Mouse (Mus musculus): ENCODE measurements around the gene Fcamr. TPM values are rescaled to one million over a fixed set of nuclear protein-coding genes. Genes with fewer than 3 reads are reported as not detected.
A peak's percentile ranks its signal among the peaks of the same experiment; 100 is the strongest.

The Fcamr gene
- under 1 TPM in 1 of 2 experiments, not detected in 1; 0.16 TPM for total RNA-seq (2021)
- long read RNA-seq, experiment 1 = 0 reads
- long read RNA-seq, experiment 2 = 0 reads

GRCm38 (mm10) chr1:130800602-130801001 lies at the start of gene Fcamr:
Fcamr (plus strand) TSS chr1:130800902.
- DNase-seq (ENCODE audit: low spot score in 2 of 2) = no peak

DNA sequence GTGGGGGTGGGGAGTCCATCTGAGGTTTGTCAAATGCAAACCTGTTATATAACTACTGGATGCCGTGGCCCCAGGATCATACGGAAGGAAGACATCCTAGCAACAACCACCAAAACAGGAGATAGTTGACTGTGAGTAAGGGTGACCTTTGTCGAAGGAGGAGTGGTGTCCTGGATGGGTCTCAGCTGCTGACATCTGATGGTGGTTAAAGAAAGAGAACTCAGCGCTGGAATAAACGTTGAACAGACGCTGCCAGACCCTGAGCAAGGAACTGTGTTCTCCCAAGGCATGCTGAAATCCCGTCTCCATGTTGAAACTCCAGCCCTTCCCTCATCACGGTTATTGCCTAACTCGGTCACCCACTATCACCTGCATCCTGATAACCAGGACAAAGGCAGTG lies 41.0 kb upstream of the Fcamr start:
- no peak for DNase-seq (ENCODE audit: low spot score in 2 of 2)

- DNase-seq (ENCODE audit: low spot score in 2 of 2) = no peak
Observed at GRCm38 (mm10) chr1:130761597-130761996, 39.1 kb upstream of the Fcamr start.

DNA sequence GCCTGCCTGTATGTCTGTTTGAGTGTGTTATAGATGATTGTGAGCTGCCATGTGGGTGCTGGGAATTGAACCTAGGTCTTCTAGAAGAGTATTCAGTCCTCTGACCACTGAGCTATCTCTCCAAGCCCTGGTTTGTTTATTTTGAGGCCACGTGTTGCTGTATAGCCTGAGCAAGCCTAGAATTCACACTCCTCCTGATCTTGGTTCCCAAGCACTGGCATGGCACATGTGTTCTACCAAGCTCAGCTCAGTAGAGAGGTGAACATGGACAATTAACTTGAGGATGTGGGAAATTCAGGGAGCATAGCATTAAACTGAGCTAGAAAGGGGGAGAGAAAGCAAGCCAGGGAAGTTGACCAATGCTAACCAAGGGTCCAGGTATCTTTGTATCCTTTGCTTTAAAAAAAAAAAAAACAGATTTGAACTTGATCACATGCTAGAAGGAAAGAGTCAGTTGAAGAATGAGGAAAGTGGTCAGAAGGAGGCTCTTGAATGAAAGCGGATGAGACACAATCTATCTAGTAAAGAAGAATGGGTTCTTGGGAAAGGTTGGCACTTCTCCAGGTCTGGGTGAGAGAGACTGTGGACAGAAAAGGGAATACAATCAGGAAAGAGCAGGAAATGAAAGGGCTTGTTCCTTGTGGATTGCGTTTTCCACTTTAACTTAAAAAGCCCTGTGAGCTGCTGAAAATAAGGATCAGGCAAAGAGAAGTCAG lies 38.5 kb upstream of the Fcamr start:
- DNase-seq (ENCODE audit: low spot score in 2 of 2) = no peak

- DNase-seq (ENCODE audit: low spot score in 2 of 2) = no peak
Observed at GRCm38 (mm10) chr1:130764027-130764461, 36.7 kb upstream of the Fcamr start.

DNA sequence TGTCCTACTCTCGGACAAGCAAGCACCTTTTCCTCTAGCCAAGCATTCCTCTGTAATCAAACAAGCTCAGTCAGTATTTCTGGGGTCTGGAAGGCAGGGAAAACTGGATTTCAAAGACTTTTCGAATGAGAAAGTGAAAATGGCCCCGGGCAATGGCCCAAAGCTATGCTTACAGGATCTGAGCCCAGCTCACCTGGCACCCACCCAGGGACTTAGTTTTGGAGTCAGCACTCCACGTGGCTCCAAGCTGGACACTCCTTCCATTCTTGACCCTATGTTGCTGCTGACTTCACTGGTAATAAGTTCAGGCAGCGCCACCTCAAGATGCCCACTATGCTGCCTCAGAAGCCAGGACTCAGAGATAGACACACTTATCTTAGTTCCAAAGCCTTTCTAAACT lies 33.6 kb upstream of the Fcamr start:
- DNase-seq (ENCODE audit: low spot score in 2 of 2) = no peak

DNA sequence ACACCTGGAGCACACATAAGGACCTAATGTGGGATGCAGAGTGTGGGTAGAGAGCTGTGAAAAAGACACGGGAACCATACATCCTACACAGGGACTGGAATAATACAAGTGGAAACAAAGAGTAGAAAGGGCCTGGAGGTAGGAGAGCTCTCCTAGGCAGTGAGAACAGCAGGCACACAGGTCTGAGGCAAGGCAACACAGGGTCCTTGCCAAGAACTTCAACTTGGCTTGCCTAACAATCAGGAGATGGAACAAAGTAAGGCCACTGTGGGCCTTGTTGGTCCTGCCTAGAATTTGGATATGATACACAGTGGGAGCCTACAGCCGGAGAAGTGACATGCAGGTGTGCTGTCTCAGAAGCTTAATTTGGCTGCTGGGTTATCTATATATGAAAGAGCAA lies 30.8 kb upstream of the Fcamr start:
- no peak for DNase-seq (ENCODE audit: low spot score in 2 of 2)

DNA sequence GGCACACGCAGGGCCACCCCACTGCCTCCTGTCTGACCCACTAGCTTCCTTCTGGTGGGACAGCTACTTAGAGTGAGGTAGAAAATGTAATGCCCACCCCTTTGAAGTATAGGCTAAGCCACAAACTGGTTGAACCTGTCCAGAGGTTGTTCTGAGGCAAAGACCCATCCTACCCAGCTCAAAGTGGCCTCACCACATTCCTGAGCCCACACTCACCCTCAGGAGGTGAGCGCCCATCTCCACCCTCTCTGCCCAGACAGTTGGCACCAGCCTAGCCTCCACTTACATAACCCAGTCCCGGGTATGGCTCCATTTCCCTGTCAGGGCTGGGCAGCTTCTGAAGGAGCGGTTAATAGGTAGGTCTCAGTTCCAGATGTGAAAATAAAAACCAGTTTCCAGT lies 30.2 kb upstream of the Fcamr start:
- DNase-seq (ENCODE audit: low spot score in 2 of 2) = no peak

GRCm38 (mm10) chr1:130770981-130771494 lies 29.7 kb upstream of the Fcamr start:
- DNase-seq (ENCODE audit: low spot score in 2 of 2) = no peak

- DNase-seq (ENCODE audit: low spot score in 2 of 2) = no peak
Observed at GRCm38 (mm10) chr1:130775234-130775633, 25.5 kb upstream of the Fcamr start.

DNA sequence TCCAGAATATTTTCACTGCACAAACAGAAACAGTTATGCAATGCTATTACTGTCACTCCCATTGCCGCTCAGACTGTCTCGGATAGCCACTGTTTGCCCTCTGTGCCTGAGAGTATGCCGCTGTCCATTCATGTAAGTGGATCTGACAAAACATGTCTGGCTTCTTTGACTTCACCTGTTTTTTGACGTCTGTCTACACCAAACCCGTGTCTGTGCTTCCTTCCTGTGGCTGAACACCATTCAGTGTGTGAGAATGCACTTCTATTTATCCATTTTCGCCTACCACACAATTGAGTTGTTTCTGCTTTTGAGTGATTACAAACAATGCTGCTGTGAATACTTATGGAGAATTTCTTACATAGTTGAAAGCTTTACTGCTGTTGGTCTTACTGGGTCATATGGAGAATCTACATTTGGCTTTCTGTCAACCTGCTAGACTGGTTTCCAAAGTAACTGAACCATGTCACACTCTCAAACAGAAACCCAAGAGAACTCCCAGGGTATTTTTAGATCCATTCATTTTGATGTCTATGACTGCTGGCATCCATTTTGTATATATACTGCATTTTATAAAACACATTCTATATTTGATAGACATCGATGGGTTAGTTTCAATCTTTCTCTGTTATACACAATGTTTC lies 24.9 kb upstream of the Fcamr start:
- no peak for DNase-seq (ENCODE audit: low spot score in 2 of 2)

GRCm38 (mm10) chr1:130776645-130777044 lies 24.1 kb upstream of the Fcamr start:
- no peak for DNase-seq (ENCODE audit: low spot score in 2 of 2)

- DNase-seq (ENCODE audit: low spot score in 2 of 2) = no peak
Observed at GRCm38 (mm10) chr1:130779867-130780266, 20.8 kb upstream of the Fcamr start.

GRCm38 (mm10) chr1:130784054-130784453 lies 16.6 kb upstream of the Fcamr start:
- no peak for DNase-seq (ENCODE audit: low spot score in 2 of 2)

GRCm38 (mm10) chr1:130787001-130787400 lies 13.7 kb upstream of the Fcamr start:
- no peak for DNase-seq (ENCODE audit: low spot score in 2 of 2)

DNA sequence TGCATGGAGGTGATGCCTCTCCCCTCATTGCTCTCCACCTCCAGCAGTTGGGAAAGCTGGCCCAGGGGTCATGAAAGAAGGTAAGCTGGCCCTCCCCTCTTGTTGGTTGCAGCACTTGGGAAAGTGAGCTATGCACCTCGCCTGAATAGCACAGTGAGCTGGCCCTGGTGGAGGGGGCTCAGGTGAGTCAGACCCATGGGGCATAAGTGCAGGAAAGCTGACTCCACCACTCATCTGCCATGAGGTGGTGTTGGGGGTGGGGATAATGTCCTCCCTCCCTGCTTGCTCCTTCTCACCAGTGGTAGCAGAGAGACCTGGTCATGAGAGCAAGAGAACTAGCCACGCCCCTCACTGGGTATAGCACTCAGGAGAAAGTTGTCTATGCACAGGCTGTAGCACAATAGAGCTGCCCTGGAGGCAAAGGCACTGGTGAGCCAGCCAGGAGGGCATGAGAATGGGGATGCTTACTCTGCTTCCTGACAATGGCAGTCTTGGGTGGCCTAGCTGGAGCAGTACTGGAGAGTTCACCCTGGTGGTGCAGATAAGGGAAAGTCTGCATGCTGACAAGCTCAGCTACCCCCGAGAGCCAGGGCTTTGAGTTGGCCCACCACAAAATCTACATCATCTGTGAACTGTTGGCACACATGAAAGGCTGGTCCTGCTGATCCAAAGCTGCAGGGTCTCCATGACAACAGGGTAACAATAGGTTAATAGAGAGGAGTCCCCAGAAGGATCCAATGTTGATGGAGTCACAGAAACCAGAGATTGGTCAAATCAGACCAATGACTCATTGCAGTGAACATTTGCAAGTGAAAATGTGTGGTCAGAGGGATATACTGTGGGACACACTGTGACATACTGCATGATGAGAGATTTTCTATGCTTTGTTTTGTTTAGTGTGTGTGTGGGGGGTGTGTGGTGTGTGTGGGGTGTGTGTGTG lies 10.9 kb upstream of the Fcamr start:
- no peak for DNase-seq (ENCODE audit: low spot score in 2 of 2)

DNA sequence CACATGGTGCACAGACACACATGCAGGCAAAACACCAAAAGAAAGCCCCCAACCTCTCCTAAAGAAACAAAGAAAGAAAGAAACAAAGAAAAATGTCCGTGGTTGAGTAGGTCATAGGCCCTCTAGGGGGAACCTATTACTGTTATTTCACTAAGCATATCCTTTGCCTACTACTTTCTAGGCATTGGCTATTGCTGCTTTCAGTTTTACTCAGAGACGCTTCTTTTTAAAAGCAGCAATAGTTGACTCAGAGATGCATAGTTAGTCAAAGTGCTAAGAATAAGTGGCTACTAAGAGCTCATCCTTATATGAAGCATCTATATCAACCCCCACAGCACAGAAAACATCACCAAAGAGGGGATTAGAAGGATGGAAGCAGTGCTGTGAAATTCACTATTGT lies 5.4 kb upstream of the Fcamr start:
- DNase-seq (ENCODE audit: low spot score in 2 of 2) = no peak

GRCm38 (mm10) chr1:130796967-130797684 lies 3.6 kb upstream of the Fcamr start:
- DNase-seq (ENCODE audit: low spot score in 2 of 2) = peak; percentile 19 to 48

GRCm38 (mm10) chr1:130798037-130798436 lies 2.7 kb upstream of the Fcamr start:
- DNase-seq (ENCODE audit: low spot score in 2 of 2) = no peak

- no peak for DNase-seq (ENCODE audit: low spot score in 2 of 2)
Observed at GRCm38 (mm10) chr1:130798551-130798950, 2.2 kb upstream of the Fcamr start.

GRCm38 (mm10) chr1:130799399-130799798 lies 1.3 kb upstream of the Fcamr start:
- no peak for DNase-seq (ENCODE audit: low spot score in 2 of 2)

All from adrenal gland, adult 18-20 months (tissue).